Mouse (Mus musculus): ENCODE results near the gene Mindy2.
A peak's percentile ranks its signal among the peaks of the same experiment; 100 is the strongest.

DNA sequence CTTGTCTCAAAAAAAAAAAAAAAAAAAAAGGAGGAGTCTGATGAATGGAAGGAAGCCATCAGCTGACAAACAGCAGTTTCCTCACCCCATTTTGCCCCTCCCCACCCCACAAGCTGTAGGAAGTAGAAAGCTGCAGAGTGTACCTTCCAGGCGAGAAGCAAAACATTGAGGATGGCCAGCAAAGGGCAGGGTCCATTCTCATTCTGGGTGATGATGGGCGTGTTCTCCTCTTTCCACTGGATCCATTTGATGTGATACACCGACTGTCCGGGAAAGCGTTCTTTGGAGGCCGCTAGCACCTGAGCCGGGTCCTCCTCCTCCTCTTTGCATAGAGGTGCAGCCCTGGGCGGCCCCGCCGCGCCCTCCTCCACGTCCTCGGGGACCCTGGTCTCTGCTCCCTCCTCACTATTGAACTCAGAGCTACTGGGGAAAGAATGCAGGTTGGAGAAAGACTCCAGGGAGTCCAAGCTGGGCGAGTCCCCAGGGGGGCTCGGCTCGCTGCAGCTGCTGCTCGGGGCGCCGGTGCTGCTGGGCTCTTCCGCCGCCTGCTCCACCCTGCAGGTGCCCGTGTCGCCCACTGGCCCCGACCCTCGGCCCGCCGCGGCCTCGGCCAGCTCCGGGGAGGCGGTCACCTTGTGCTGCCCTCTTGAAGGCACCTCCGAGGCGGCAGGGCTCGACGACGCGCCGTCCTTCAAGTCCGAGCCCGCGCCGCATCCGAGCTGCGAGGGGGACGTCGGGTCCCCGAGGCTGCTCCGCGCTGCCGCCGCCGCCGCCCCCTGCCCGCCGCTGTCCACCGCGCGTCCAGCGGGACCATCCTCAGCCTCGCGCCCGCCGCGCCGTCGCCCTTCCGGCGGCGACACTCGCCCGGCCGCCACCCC, 605 bp downstream of the Mindy2 start, which contains the start of gene Gm10642:
- no peak for TF ChIP-seq CTCF (IDR thresholded peaks at IDR 0.05; ENCODE audit: extremely low read depth, insufficient read depth, insufficient read length, insufficient replicate concordance)
- TF ChIP-seq POLR2A (IDR thresholded peaks at IDR 0.05; ENCODE audit: low read depth, low read length), result peak; percentile 56
